Mouse (Mus musculus) embryonic fibroblast, embryonic 13.5 days (primary cell): ENCODE results near the gene Cfap69. TPM values are rescaled to one million over a fixed set of nuclear protein-coding genes. Genes with fewer than 3 reads are reported as not detected.
"Not testable (repeated sequence)": the region's sequence is repeated elsewhere in the genome, so short reads cannot be mapped to it uniquely, and the experiment has no call there.

Source experiments
- H3K27ac ChIP-seq: 2 replicates; pipeline ENCODE4 v1.5.1; 2012; ENCODE audit warnings: low read length, control low read depth, inconsistent platforms; ENCODE audit not compliant: insufficient read depth
- H3K4me1 ChIP-seq: 2 replicates; pipeline ENCODE4 v1.6.1; 2011; ENCODE audit warnings: low read length; ENCODE audit not compliant: control insufficient read depth, insufficient read depth
- H3K4me3 ChIP-seq: 2 replicates; pipeline ENCODE4 v1.5.1; 2011; ENCODE audit warnings: mild to moderate bottlenecking, control low read depth, low read length; ENCODE audit not compliant: insufficient read depth
- CTCF ChIP-seq: IDR thresholded peaks from 2 replicates; pipeline ENCODE4 v1.5.1; 2011; ENCODE audit warnings: mild to moderate bottlenecking, control low read depth, low read length, moderate library complexity, borderline replicate concordance; ENCODE audit not compliant: insufficient read depth
- POLR2A ChIP-seq: IDR thresholded peaks from 2 replicates; pipeline ENCODE4 v1.6.1; 2011; ENCODE audit warnings: low read depth, mild to moderate bottlenecking, control low read depth, low read length, moderate library complexity
- polyA plus RNA-seq: library from polyadenylated mRNA; stranded (reverse); fragments of >200 nt; gene quantifications from 2 replicates; pipeline ENCODE4 v1.2.4, GENCODE M21; 2011; ENCODE audit warnings: low read depth; ENCODE audit not compliant: missing spikeins, insufficient read length

Cfap69 gene
- polyA plus RNA-seq, 1 experiment: 3.6 TPM

- TF ChIP-seq POLR2A (no peak), CTCF (no peak)
- H3K4me1 ChIP-seq: peaks cover 4% of the 10 kb centered on the region
- H3K4me3 ChIP-seq: peak overlapping the region; percentile 38
- peak overlapping the region; percentile 72 for H3K27ac ChIP-seq
Measured at GRCm38 (mm10) chr5:5692167-5692738, 28.2 kb upstream of the Cfap69 start.

GRCm38 (mm10) chr5:5688945-5689540, 25.0 kb upstream of the Cfap69 start:
- no peak overlapping the region for H3K4me3 ChIP-seq
- peaks cover 7% of the 10 kb centered on the region for H3K4me1 ChIP-seq
- TF ChIP-seq CTCF (no peak), POLR2A (no peak)
- H3K27ac ChIP-seq: peak overlapping the region; percentile 80

DNA sequence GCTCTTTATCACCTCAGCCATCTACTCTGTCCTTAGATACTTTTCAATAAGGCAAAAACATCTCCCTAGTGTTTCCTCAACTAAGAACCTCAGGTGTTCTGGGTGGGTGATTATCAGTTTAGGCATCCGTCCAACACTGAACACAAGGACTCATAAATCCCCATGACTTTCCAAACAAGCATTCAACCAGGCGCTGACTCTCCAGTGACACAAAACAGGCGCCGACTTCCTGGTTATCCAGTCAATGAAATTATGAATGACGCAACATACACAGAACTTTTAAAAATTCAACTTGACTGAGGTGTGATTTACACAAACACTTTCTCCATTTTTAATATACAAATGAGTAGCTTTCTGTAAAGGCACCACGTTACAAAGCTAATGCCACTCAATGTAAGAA, 24.2 kb upstream of the Cfap69 start:
- TF ChIP-seq POLR2A: no peak
- TF ChIP-seq CTCF: no peak

DNA sequence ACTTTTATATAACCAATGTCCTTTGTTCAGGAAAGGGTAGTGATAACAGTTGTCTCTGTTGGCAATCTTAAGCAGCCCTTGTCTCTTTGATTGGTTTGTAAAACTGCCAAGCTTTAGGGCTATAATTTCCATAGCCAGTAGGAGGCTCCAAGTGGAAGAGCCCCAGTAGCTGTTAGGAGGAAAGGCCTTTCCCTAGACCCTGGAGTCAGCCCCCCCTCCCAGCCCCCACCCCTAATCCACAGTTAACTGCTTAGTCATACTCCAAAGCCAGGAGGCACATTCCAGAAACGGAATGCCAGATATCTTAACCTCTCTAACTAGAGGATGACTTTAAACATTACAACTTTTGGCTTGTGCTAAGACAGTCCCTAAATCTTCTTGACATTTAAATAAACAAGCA, 22.9 kb upstream of the Cfap69 start:
- Histone ChIP-seq H3K4me1 (peaks cover 9% of the 10 kb centered on the region), H3K4me3 (no peak overlapping the region), H3K27ac (peak overlapping the region; percentile 88)
- TF ChIP-seq POLR2A (no peak), CTCF (no peak)

More for the DNA sequence above, 24.2 kb upstream of the Cfap69 start:
- no peak overlapping the region for H3K4me3 ChIP-seq
- H3K4me1 ChIP-seq: peaks cover 9% of the 10 kb centered on the region
- H3K27ac ChIP-seq: peak overlapping the region; percentile 80

GRCm38 (mm10) chr5:5684946-5685345, 20.9 kb upstream of the Cfap69 start:
- peak overlapping the region; percentile 57; the same call in 1 of the 2 replicates for H3K27ac ChIP-seq
- H3K4me1 ChIP-seq, H3K4me3 ChIP-seq: not testable (repeated sequence)

DNA sequence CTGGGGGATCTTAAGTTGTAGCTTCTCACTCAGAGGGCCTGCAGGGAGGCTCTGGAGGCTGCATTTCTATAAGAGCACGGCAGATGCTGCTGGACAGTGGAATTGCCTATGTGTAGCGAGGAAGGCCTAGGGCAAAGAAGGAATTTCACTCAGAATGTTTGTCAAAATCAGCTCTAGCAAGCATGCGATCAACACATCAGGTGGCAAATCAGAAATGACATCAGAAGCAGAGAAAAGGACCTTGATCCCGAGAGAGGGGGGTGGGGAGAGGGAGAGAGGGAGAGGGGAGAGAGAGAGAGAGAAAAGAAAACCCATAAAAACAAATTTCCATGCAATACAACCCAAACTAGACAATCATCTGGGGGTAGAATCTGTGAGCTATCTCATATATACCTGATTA, 19.3 kb upstream of the Cfap69 start:
- peaks cover 5% of the 10 kb centered on the region for H3K4me1 ChIP-seq
- H3K27ac ChIP-seq: no peak overlapping the region
- TF ChIP-seq CTCF: no peak
- TF ChIP-seq POLR2A: no peak

GRCm38 (mm10) chr5:5679459-5679858, 15.4 kb upstream of the Cfap69 start:
- peaks cover 3% of the 10 kb centered on the region; the same call in 1 of the 2 replicates for H3K4me1 ChIP-seq
- H3K27ac ChIP-seq: no peak overlapping the region
- TF ChIP-seq POLR2A (no peak), CTCF (no peak)
- H3K4me3 ChIP-seq: no peak overlapping the region

More for the DNA sequence above, 19.3 kb upstream of the Cfap69 start:
- H3K4me3 ChIP-seq: no peak overlapping the region

- H3K4me1 ChIP-seq: no peaks in the 10 kb centered on the region
- H3K27ac ChIP-seq: no peak overlapping the region
- H3K4me3 ChIP-seq: no peak overlapping the region
- TF ChIP-seq POLR2A (no peak), CTCF (no peak)
Measured at GRCm38 (mm10) chr5:5676082-5676481, 12.0 kb upstream of the Cfap69 start.

GRCm38 (mm10) chr5:5668920-5669319, 4.9 kb upstream of the Cfap69 start:
- Histone ChIP-seq H3K4me1 (no peaks in the 10 kb centered on the region), H3K27ac (no peak overlapping the region), H3K4me3 (no peak overlapping the region)
- no peak for TF ChIP-seq CTCF
- TF ChIP-seq POLR2A: no peak

DNA sequence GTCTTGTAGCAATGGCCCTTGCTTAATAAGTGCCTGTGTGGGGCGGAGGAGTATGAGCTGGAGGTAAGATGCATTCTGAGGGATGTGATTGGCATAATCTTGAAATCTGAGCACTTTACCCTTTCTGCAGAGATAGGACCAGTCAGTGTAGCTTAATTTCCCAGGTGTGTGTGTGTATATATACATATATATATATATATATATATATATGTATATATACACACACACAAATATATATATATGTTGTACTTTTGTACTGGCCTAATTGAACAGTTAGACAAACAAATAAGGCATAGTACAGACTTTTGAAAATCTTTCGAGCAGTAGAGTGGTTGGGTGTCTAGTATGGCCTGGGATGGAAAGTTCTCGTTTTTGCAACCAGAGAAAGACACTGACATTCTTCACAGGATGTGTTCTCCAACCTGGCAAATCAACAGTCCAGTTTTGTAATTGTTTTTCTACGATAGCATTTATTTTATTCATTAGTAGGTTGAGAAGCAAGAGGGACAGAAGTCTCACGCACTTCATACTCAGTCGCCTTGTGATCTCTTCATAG, 410 bp upstream of the Cfap69 start:
- Histone ChIP-seq H3K4me3 (peak overlapping the region; percentile 82), H3K27ac (no peak overlapping the region), H3K4me1 (peaks cover 6% of the 10 kb centered on the region; the same call in 1 of the 2 replicates)
- TF ChIP-seq CTCF: no peak
- TF ChIP-seq POLR2A: no peak

DNA sequence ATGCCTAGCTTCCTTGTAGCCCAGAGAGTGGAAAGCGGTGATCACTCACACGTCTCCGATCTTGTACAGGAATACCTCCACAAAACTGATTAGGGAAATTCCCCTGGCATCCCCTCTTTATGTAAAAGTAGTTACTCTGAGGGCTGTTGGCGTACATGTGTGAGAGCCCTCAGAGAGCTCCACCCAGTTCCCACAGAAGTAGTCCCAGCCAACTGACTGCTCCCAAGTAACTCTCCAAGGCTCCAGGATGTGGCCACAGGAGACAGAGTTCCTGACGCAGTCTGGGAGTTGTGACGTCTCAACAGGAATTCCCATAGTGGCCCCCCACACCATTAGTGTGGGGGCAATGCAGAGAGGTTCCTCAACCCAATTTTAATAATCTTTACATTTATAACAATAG, 982 bp downstream of the Cfap69 start:
- H3K4me1 ChIP-seq: peaks cover 6% of the 10 kb centered on the region; the same call in 1 of the 2 replicates
- H3K4me3 ChIP-seq: peak overlapping the region; percentile 82; the same call in 1 of the 2 replicates
- TF ChIP-seq CTCF: no peak
- TF ChIP-seq POLR2A: no peak
- no peak overlapping the region for H3K27ac ChIP-seq
